In genomic region chr11:95550301-95551021, GRCm38 (mm10) we compare ENCODE assay signal across 24 mouse cellular contexts. TPM values are rescaled to one million over a fixed set of nuclear protein-coding genes. Genes with fewer than 3 reads are reported as not detected.
DNase-seq lines count a peak whose midpoint lies in the region; ATAC-seq and TF ChIP-seq lines count a peak whose summit lies in the region.
"Had no signal": no experiment of that assay in that cellular context is flagged by ENCODE, and none has a peak within 500 bp of the region (broad histone marks: within the 10 kb centered on the region; RNA-seq: fewer than 3 reads in every experiment).

No protein-coding gene starts in this region.

- H3K9me3 ChIP-seq in liver, postnatal 0 days (ENCODE audit: low read length) = no peaks in the 10 kb centered on the region
- H3K9me3 ChIP-seq: embryonic facial prominence, embryonic 13.5 days; embryonic facial prominence, embryonic 15.5 days; forebrain, embryonic 13.5 days; forebrain, embryonic 15.5 days had no signal

- H3K4me2 ChIP-seq in liver, postnatal 0 days (ENCODE audit: low read depth, low read length) = no peak overlapping the region
- H3K4me2 ChIP-seq: embryonic facial prominence, embryonic 13.5 days; embryonic facial prominence, embryonic 15.5 days; forebrain, embryonic 13.5 days; forebrain, embryonic 15.5 days had no signal

- H3K9ac ChIP-seq in liver, adult 2 months (ENCODE audit: low read depth, low read length) = no peak overlapping the region
- H3K9ac ChIP-seq in liver, postnatal 0 days (replicated peaks) = no peak overlapping the region
- H3K9ac ChIP-seq: embryonic facial prominence, embryonic 13.5 days; embryonic facial prominence, embryonic 15.5 days; forebrain, embryonic 13.5 days; forebrain, embryonic 15.5 days; forebrain, postnatal 0 days had no signal

- H3K27ac ChIP-seq in liver, adult 2 months (replicated peaks; ENCODE audit: insufficient read depth, low read depth, low read length) = no peak overlapping the region
- no peak overlapping the region for H3K27ac ChIP-seq in liver, postnatal 0 days (ENCODE audit: low read depth)
- H3K27ac ChIP-seq: embryonic facial prominence, embryonic 13.5 days; embryonic facial prominence, embryonic 15.5 days; forebrain, embryonic 13.5 days; forebrain, embryonic 15.5 days had no signal

- H3K27me3 ChIP-seq in liver, adult 2 months (ENCODE audit: control insufficient read depth, insufficient read depth, low read length) = no peaks in the 10 kb centered on the region; the same call in 1 of the 2 replicates
- H3K27me3 ChIP-seq in liver, postnatal 0 days (ENCODE audit: insufficient read depth, low read length) = no peaks in the 10 kb centered on the region
- H3K27me3 ChIP-seq: embryonic facial prominence, embryonic 13.5 days; embryonic facial prominence, embryonic 15.5 days; forebrain, embryonic 13.5 days; forebrain, embryonic 15.5 days had no signal

- TF ChIP-seq EP300 in liver, postnatal 0 days (IDR thresholded peaks at IDR 0.05; ENCODE audit: low read depth) = no peak

- no peaks in the 10 kb centered on the region for H3K36me3 ChIP-seq in liver, adult 2 months (ENCODE audit: control insufficient read depth, insufficient read depth, low read length)
- no peaks in the 10 kb centered on the region for H3K36me3 ChIP-seq in liver, postnatal 0 days (replicated peaks; ENCODE audit: insufficient read depth, low read length)
- H3K36me3 ChIP-seq: embryonic facial prominence, embryonic 13.5 days; embryonic facial prominence, embryonic 15.5 days; forebrain, embryonic 15.5 days had no signal

- DNase-seq in liver, adult 2 months (ENCODE audit: extremely low read depth, low read depth, low spot score) = peak; percentile 9
- no peak for DNase-seq in liver, postnatal 0 days
- DNase-seq in urinary bladder, postnatal 14 days (ENCODE audit: low spot score) = peak; percentile 57
- DNase-seq in urinary bladder, postnatal 10 days (ENCODE audit: low spot score) = no peak
- peak; percentile 53 for DNase-seq in brain, adult 2 months (ENCODE audit: low read depth, low spot score)
- DNase-seq in telencephalon, adult 2 months (ENCODE audit: low read depth, low spot score) = peak; percentile 29
- DNase-seq in cerebellum, postnatal 4 days (ENCODE audit: low spot score in 2 of 2) = no peak
- DNase-seq: adrenal gland, adult 2 months; adrenal gland, postnatal 10 days; adrenal gland, postnatal 25 days; cerebellum, adult 11-12 months; cerebellum, adult 2 months; cerebellum, adult 9-10 months; cerebellum, postnatal 10 days; cerebellum, postnatal 25 days; embryo, embryonic 11 days; forebrain, postnatal 0 days had no signal

- 89% methylated on average over 12 of the region's 12 CpGs for WGBS in liver, adult 2 months
- WGBS in liver, postnatal 0 days (ENCODE audit: insufficient replicate concordance) = 76% methylated on average over 12 of the region's 12 CpGs

- H3K4me3 ChIP-seq in liver, adult 2 months (ENCODE audit: insufficient read depth, low read depth, low read length) = no peak overlapping the region
- H3K4me3 ChIP-seq in liver, postnatal 0 days (ENCODE audit: low read depth, low read length) = no peak overlapping the region
- H3K4me3 ChIP-seq: embryonic facial prominence, embryonic 13.5 days; embryonic facial prominence, embryonic 15.5 days; erythroblast, embryonic 14.5 days; forebrain, embryonic 13.5 days; forebrain, embryonic 15.5 days had no signal

- no peak for ATAC-seq in liver, postnatal 0 days
- ATAC-seq: forebrain, embryonic 13.5 days; forebrain, embryonic 15.5 days; forebrain, postnatal 0 days had no signal

- no peak for TF ChIP-seq POLR2A in liver, adult 2 months (IDR thresholded peaks at IDR 0.05; ENCODE audit: extremely low read depth, insufficient read depth, low read length)

- H3K79me2 ChIP-seq in liver, adult 2 months (ENCODE audit: control insufficient read depth, insufficient read depth, low read length) = no peaks in the 10 kb centered on the region

- TF ChIP-seq CTCF in liver, adult 2 months (IDR thresholded peaks at IDR 0.05; ENCODE audit: low read depth, low read length) = no peak
- TF ChIP-seq CTCF in liver, postnatal 0 days (IDR thresholded peaks at IDR 0.05; ENCODE audit: low read depth) = no peak

- H3K4me1 ChIP-seq in liver, adult 2 months (ENCODE audit: control insufficient read depth, insufficient read depth, low read length) = no peaks in the 10 kb centered on the region
- no peaks in the 10 kb centered on the region for H3K4me1 ChIP-seq in liver, postnatal 0 days (ENCODE audit: insufficient read depth)
- H3K4me1 ChIP-seq: forebrain, embryonic 13.5 days; forebrain, embryonic 15.5 days had no signal

RNA-seq across cellular contexts. Expression of gene Nxph3, which starts 36.1 kb away (rescaled TPM):
- total RNA-seq in liver, adult 2 months (2014; rRNA removed) = not detected in 2 replicates
- polyA plus RNA-seq in liver, adult 2 months (2012; rRNA removed) = 0.05 TPM in 1 of 2 replicates, not detected in the other
- polyA plus RNA-seq in liver, postnatal 0 days (2015; fragmentation: Nextera tagmentation; extraction: Ambion mirVana) = not detected in 2 replicates
- total RNA-seq: common myeloid progenitor, adult 5-6 weeks; MEL had no signal
- polyA plus RNA-seq: erythroblast, embryonic 14.5 days had no signal

RNA-seq across cellular contexts. Expression of gene Ngfr, which starts 37.1 kb away (rescaled TPM):
- total RNA-seq in liver, adult 2 months (2014; rRNA removed) = 1.0 and 3.0 TPM in 2 replicates
- 4.9 and 6.9 TPM in 2 replicates for polyA plus RNA-seq in liver, adult 2 months (2012; rRNA removed)
- 1.3 and 1.7 TPM in 2 replicates for polyA plus RNA-seq in liver, postnatal 0 days (2015; fragmentation: Nextera tagmentation; extraction: Ambion mirVana)
- total RNA-seq: common myeloid progenitor, adult 5-6 weeks; MEL had no signal

Comparison
In these comparisons a context has a peak if more than half of its experiments do, and no peak if none do; other contexts are left out.
1. DNase-seq: peak in liver, adult 2 months (single experiment), urinary bladder, postnatal 14 days (single experiment), brain, adult 2 months (single experiment) and telencephalon, adult 2 months (single experiment); none in liver, postnatal 0 days (single experiment), urinary bladder, postnatal 10 days (single experiment) and cerebellum, postnatal 4 days (0 of 2).